Mouse (Mus musculus): ENCODE measurements at regions not wholly inside any gene's neighbourhood (a gene's known extent, or its start where the extent isn't known, plus 50 kb on each side); places are given as distances from the start of the nearest gene placed in this dataset.

DNA sequence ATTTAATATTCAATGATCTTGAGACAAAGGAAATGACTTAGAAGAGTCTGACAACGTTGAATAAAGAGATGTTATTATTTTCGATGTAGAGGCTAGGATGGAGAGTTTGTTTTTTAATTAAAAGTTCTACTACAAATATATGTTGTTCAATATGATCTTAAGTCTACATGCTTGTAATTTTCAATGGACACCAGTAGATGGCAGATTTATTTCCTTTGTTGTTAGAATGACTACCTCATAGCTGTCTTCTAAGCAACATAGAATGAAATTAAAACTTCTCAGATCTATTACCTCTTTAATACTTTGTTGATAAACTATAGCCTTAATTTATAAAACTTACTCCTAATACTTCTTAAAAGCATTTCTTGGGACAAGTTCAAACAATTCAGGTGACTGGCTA is 315.3 kb upstream of the Grin3a start:
- no peak for TF ChIP-seq POLR2A (IDR thresholded peaks at IDR 0.05; ENCODE audit: low read depth, low read length)
- TF ChIP-seq CTCF (IDR thresholded peaks at IDR 0.05; ENCODE audit: borderline replicate concordance, insufficient read depth, low read length), result no peak

All from embryonic fibroblast, embryonic 13.5 days (primary cell).